Mouse (Mus musculus): ENCODE results near the gene Ppp3ca.

The Ppp3ca gene

DNA sequence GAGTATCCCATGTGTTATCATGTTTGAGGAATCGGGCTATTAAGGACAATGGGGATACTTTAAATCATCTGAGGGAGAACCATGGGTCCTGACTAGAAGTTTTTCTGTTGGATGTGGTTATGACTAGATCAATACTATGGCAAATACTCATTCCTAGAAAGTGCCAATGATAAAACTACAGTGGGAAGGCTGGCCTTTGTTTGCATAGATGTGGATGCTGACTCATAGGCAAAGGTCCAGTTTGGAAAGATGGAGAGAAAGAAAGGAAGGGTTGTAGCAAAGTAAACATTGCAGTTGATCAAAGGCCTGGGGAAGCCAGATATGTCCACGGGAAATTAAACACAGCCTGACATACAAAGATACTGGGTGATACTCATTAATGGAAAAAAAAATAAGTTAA lies 142.9 kb downstream of the Ppp3ca start:
- no peak for DNase-seq (ENCODE audit: low spot score in 2 of 2)

DNA sequence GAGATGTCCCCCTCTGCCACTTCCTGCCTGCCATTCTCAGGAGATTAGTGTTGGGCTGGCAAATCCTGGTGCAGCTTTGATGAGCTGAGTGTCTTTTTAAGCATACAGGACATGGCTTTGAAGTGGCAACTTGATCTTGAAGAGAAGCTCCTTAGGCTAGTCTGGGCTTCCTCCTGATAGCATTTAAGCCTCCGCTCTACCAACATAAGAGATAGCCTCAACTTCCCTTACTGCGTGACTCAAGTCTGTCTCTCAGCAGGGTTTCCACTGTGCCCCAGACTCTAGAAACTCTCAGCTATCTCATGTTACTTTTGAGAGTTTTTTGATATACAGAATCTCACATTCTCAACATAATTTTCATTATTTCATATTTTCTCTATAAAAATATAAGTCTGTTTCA lies 144.0 kb downstream of the Ppp3ca start:
- DNase-seq (ENCODE audit: low spot score in 2 of 2): no peak

DNA sequence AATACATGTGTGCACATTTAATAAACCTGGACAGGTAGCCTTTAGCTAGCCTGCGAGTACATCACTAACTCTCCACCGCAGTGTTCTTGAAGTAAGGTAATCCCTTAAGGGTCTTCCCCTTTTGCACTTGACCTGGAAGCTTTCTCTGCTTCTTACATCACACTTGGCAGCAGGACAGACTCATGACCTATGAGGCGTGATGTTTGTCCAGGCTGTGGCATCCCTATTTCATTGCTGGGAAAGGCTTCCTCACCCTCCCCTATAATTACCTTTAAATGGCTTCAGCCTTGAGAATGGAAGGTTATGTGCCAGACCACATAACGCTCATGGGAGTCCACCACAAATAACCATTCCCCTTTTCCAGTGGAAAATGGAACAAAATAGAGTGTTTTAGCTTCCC lies 145.0 kb downstream of the Ppp3ca start:
- DNase-seq (ENCODE audit: low spot score in 2 of 2): no peak

DNA sequence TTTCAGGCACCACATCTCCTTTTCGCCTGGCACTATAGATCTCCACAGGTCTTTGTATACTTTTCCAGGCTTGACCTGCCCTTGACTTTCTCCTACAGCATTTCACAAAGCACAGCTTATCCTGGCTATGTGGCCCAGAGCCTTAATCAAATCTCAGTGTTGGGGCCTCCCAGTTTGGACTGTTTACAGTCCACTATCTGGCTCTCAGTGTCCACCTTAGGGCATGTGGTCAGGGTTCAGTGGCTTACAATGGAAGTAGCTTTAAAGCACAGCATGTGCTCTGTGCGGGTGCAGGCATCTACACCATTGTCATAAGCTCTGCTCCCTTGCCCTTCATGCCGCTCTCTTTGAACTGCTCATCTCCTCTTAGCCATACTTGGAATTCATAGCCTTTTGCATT lies 146.4 kb downstream of the Ppp3ca start:
- no peak for DNase-seq (ENCODE audit: low spot score in 2 of 2)

DNA sequence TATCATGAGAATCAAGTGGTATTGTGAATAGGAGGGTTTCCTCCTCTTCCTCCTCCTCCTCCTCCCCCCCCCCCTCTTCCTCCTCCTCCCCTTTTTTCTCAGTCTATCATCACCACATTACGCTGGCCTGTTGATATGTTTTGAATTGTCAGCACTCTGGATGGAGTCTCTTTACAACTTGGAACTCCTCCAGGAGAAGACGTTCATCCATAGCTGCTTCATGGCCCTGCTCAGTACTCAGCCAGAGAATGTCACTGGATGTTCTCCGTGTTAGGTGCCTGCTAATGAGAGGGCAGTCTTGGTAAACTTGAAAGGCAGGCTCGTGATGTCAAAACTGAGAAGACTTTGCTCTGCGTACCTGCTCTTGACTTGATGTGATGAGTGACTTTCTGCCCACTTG lies 149.1 kb downstream of the Ppp3ca start:
- no peak for DNase-seq (ENCODE audit: low spot score in 2 of 2)

DNA sequence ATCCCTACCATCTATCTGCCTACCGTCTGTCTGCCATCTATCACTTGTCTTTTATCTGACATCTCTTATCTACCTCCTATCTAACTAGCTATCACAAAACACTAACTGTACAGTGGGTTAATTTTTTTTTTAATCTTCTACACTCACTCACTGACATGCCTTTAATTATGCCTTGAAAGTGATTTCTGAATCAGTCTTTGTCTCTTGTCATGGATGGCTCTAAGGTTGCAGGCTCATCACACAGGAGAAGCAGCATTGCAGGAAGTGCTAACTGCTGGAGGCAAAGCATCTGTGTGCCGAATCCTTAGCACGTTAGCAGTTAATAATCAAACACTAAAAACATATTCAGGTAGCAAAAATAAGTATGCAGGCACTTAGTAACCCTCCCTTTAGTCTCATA lies 151.1 kb downstream of the Ppp3ca start:
- DNase-seq (ENCODE audit: low spot score in 2 of 2): no peak

DNA sequence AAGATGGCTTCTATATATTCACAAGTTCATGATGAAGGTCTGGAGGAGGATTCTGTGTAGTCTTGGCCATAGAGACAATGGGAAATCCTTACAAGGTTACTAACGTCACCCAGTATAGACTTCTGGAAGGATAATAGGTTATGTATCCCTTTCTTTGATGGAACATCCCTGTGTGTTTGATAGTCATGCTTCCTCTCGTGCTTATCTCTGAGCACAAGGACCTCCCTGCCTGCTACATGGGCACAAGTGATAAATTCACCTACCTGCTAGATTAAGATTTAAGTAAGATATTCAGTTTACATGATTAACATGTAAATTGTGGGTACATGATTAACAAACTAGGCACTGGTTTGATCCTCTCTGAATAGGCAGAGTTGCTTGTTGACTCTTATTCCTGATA lies 152.1 kb downstream of the Ppp3ca start:
- no peak for DNase-seq (ENCODE audit: low spot score in 2 of 2)

DNA sequence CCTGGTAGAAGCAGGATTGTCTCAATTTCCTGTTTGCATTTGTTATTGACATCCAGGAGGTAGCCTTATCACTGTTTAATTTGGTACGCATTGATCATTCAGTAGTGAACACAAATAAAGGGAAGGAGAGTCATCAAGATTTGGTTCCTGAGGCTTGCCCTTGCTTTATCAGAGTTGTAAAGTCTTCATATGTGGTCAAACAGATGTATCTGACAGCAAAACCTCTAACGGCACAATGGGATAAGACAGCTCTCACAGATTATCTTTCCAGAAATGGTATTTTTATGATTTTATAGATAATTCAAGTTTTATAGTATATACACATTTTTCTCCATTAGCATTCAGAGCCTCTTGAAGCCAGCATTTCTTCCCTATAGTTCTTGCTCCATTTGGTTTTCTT lies 152.5 kb downstream of the Ppp3ca start:
- DNase-seq (ENCODE audit: low spot score in 2 of 2): no peak

DNA sequence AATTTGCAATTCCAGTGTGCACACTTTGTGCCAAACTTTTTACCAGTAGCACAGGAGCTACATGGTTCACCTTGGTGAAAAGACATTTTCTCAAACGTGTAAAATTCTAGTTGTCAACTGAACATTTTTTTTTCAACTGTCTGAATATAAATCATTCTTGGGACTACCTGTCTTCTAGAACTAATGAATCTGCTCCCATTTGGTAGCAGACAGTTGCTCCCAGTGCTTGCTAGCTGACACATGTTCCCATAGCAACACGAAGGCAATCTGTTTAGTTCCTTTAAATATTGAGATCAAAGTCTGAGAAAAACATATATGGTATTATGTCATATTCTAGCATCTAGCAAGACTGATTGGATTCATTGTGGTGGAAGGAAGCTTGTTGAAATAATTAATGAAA lies 158.5 kb downstream of the Ppp3ca start:
- DNase-seq (ENCODE audit: low spot score in 2 of 2): no peak

DNA sequence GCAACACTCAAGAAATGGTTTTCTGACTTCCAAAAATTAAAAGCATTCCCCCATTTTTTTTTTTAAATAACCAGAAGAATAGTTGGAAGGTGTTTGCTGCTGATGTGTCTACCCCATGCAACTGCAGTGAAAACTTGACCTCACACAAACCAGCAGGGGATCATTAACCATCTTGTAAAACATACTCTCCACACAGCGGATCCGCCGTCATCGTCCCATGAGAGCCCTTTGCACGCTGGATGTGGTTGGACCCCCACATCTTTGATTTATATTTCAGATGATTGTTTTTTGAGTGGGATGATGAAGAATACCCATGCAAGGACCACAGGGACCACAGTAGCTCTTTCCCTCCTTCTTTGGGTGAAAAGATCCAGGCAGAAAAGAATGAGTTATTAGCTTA lies 159.2 kb downstream of the Ppp3ca start:
- DNase-seq (ENCODE audit: low spot score in 2 of 2): no peak

DNA sequence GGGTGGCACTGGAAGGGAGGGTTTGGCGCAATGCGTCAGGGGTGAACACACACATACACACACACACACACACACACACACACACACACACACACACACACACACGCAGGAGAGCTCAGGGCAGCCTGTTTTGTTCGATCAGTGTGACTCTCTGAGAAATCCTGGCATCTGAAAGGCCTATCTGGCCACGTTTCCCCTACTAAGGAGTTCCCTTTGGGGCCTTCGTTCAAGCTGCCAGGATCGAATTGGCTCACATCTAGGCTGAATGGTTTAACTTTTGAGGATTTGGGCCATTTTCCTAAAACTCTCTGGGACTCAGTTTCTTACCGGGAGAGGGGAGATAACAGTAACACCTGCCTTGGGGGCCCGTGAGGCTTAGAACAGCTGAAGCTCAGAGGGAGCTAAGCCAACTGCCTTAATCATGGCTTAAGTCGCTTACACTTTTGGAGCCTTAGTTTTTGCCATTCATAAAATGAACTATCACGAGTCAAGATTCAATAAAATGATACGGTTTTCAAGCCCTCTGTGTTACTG lies 160.8 kb downstream of the Ppp3ca start:
- no peak for DNase-seq (ENCODE audit: low spot score in 2 of 2)

DNA sequence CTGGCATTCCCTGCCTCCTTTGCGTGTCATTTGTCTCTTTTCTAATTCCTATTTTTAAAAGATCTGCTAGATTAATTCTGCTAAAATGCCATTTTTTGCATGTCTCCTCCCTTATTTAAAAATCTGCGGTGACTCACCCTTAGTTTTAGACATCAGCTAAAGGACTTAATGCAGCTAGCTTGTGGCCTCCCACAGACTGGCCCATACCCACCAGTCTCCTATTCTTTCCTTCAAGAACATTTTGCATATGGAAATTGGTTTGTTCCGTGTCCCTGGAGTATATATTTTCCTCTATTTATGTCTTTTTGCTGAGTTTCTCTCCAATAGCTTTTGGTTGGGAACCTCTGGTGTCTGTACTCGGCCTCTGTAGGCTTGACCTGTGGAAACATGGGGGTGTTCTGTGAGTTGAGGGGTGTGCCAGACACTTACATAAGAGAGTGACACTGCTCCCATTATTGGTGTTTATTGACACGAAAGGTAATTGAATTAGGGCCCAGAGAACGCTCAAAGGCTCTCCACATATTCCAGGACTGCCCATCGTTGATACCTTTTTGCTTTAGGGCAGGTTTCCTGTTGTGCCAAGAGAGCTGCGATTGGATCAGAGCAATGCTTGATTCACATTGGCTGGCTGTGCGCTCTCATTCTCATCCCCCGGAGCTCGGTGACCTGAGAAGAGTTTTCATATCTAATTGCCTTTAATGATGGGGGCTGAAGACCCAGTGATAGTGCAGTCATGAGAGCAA lies 163.2 kb downstream of the Ppp3ca start:
- peak in 1 of 2 experiments; percentile 59 for DNase-seq (ENCODE audit: low spot score in 2 of 2)

DNA sequence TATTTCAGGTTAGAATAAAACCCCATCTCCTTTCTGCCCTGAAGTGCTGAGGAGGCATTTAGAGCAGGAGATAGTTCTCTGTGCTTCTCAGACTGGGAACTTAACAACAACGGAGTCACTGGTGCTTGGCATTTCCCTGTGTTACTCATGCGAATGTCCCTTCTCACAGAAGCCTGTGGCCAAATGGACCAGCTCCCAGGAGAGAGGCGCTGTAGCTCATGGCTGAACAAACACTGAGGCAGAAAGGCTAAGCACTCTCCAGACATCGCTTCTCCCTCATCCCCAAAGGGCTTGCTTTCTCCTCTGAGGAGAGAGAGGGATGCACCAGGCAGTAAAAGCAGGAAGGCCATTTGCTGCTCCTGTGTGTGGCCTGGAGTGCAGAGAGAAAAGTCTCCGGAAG lies 164.0 kb downstream of the Ppp3ca start:
- no peak for DNase-seq (ENCODE audit: low spot score in 2 of 2)

DNA sequence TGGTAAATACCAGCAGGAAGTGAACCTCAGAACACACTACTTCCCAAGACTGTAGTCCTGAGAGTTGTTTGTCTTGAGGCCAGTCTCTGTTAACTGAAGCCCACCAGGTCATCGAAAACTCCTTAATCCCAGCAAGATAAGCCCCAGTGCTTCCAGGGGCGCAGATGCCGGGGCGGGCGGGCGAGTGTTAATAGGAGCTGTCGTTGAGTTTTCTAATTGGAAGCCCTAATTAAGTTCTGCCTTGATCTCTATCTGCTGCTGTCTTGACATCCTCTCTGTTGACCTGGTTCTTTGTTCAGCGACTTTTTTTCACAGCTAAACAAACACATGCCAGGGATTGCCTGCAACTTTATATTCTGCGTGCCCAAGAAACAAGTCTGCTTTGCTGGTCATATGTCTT lies 165.9 kb downstream of the Ppp3ca start:
- no peak for DNase-seq (ENCODE audit: low spot score in 2 of 2)

DNA sequence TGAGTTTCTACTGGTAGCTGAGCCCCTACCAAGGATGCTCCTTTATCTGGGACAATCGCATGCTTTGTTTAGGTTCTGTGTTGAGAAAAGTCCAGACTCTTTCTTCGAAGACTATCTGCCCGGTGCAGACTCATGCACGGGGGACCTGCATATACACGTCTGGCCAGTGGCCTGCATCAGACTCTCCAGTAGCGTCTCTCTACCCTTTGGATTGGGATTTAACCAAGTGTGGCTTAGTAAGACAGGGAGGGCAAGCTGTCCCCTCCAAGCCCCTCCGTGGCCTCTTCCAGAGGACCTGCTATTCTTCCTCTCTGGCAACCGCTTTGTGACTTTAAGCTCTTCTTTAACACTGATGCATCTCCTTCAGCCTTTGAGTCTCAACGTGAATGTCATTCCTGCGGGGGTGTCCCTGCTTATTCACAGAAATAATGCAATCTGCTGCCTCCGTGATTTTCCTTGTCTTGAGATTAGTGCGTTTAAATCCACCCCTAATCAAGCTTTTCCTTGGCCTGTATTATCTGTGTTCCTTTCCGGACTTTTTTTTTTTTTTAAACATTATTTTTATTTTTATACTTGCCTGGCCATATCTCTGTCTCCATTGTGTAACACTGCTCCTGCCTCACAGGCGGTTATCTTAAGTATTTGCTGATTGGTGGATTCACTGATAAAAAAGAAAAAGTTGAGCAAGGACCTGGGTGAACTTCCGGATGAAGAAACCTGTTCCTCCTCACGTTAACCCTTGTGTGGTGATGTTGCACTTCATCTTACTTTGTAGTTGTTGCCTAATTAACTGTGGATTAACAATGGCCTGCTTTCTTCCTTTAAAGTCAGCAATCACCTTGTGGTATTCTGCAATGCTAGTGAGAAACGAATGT lies 166.6 kb downstream of the Ppp3ca start:
- no peak for DNase-seq (ENCODE audit: low spot score in 2 of 2)

DNA sequence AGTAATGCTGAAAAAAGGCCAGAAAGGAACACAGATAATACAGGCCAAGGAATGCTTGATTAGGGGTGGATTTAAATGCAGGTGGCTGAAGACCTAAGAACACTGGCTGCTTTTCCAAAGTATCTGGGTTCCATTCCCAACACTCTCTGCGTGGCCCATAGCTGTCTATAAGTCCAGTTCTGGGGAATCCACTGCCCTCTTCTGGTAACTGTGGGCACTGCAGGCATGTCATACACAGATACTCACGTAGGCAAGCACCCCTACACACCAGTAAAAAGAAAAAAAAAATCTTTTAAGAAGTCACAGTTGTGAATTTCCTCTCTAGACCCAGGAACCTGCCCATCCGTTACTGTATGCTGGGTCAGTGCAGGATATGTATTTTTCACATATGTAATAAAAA lies 167.7 kb downstream of the Ppp3ca start:
- DNase-seq (ENCODE audit: low spot score in 2 of 2): no peak

DNA sequence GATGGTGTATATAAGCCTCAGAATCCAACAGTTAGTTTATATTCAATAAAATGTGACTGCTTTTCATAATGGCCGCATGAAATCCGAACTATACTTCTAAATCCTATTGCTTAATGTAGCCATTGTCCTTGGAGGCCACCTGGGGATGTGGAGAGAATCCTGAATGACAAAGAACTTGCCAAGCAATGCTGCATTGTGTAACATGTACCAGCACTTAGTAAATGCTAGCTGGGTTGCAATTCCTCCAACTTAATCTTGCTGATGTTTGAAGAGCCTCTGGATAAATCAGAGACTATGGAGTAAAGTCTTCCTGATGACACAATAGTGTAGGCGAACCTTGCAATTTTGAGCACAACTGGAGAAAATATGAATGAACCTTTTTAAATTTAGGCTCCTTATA lies 171.4 kb downstream of the Ppp3ca start:
- no peak for DNase-seq (ENCODE audit: low spot score in 2 of 2)

DNA sequence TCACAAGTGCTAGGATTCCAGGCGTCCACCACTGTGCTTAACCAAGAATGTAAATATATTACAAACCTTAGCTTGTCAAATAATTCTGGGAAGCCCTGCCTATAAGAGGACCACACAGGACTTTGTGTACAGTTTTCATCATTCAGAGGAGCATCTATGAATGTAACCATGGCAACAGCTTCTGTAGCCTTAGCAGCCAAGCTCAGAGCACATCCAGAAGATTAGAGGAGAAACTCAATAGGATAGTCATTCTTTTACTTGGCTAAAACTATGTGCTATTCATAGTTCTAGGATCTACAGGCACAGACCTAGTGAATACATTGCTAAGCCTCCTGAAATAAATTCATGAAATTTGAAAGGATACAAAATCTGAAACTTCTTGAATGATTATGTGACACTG lies 172.5 kb downstream of the Ppp3ca start:
- no peak for DNase-seq (ENCODE audit: low spot score in 2 of 2)

DNA sequence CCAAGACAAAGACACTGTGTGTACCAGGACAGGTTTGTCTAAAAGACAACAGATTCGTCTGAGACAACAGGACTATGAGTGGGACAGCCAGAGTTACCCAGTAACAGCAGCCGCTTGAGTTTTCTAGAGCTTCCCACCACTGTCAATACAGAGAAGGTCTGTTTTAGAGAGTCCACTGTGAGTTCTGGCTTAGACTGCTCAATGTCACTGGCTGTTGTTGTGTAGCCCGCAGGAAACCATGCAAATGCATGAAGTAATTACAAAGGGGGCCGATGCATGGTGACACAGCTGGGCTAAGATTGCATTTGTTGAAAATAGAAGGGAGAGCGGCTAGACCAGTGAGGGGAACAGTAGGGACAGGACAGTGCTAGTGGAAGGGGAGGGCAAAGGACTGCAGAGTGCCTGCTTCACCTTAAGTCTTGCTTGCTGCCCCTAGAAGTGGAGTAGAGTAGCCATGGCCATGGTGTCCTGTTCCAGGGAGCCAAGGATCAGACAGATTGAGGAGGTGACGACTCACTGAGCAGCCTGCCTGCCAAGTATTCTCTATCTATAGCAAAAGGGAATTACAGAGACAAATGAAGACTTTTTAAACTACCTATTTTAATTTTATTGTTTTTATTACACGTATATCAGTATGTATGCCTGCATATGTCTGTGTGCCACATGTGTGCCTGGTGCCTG lies 174.0 kb downstream of the Ppp3ca start:
- no peak for DNase-seq (ENCODE audit: low spot score in 2 of 2)

DNA sequence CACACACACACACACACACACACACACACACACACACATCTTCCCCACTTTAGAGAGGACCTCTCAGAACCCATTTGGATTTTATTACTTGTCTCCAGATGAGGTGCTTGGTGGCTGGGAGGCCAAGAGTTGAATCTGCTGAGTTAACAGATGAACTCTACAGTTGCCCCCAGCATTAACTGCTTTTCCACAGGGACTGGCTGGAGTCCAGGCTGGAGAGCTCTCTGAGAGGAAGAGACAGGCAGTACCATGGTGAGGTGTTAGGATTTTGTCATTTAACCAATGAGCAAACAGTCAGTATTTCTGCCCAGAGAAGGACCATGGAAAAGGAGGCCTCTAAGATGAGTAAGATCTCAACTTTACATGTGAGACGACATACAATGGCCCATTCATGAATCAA lies 179.1 kb downstream of the Ppp3ca start:
- no peak for DNase-seq (ENCODE audit: low spot score in 2 of 2)

DNA sequence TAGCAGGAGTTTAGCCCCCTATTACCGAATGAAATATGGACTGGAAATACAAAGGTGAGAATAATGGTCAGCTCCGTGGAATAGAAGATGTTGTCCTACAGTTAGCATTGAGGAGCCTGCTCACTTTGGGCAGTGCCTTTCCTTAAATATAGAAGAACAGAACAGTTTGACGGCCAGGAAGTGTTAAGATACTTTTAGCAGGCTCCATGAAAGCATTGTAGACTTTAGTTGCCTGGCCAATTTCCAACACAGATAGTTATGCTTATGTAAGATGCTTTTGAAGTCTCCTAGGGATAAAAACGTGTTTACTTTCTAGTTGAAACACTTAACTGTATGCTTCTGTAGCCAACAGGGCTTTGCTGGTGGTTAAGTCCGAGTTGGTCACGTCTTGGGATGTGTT lies 183.0 kb downstream of the Ppp3ca start:
- no peak for DNase-seq (ENCODE audit: low spot score in 2 of 2)

DNA sequence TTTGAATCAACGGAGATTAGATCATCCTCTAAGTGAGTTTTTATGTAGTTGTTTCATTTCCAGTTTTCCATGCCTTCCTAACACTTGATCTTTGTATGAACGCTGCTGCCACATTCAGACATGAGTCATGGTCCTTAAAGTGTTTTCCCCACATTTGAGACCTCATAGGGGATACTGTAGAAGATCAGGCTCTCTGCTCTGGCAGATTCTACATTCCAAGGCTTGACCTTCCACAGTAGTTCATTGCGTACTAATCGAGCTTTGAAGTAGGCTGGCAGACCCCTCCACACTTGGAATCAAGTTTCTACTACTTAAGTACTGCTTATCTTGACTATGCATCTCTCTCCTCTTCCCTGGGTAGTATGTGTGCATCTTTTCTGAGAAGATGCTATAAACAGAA lies 183.7 kb downstream of the Ppp3ca start:
- DNase-seq (ENCODE audit: low spot score in 2 of 2): no peak

All from right cerebral cortex, postnatal 36 days (tissue).